Mouse (Mus musculus) liver, embryonic 16.5 days (tissue): ENCODE results near the gene Tcstv3. TPM values are rescaled to one million over a fixed set of nuclear protein-coding genes. Genes with fewer than 3 reads are reported as not detected.
"Not testable (repeated sequence)": the region's sequence is repeated elsewhere in the genome, so short reads cannot be mapped to it uniquely, and the experiment has no call there.

Source experiments
- ATAC-seq: fragments of 200-750 bp; cut with Nextera tagmentation; 2 replicates; pipeline ENCODE4 v1.8.0; 2017; ENCODE audit warnings: low read depth, mild to moderate bottlenecking, moderate number of reproducible peaks, moderate library complexity
- H3K27ac ChIP-seq: fragments of 300-500 bp; sonication (generic); 2 replicates; pipeline ENCODE4 v1.5.1; 2014; ENCODE audit warnings: mild to moderate bottlenecking, low read length
- H3K27me3 ChIP-seq: fragments of 300-500 bp; sonication (generic); 2 replicates; pipeline ENCODE4 v1.6.1; 2014; ENCODE audit warnings: low read depth, low read length, mixed read lengths; ENCODE audit not compliant: control insufficient read depth, insufficient read depth
- H3K36me3 ChIP-seq: fragments of 300-500 bp; sonication (generic); 2 replicates; pipeline ENCODE4 v1.6.1; 2014; ENCODE audit warnings: mild to moderate bottlenecking; ENCODE audit not compliant: control insufficient read depth, insufficient read depth
- H3K4me1 ChIP-seq: fragments of 300-500 bp; sonication (generic); 2 replicates; pipeline ENCODE4 v1.6.1; 2014; ENCODE audit warnings: low read depth, low read length, mixed read lengths; ENCODE audit not compliant: control insufficient read depth
- H3K4me2 ChIP-seq: fragments of 300-500 bp; sonication (generic); 2 replicates; pipeline ENCODE4 v1.6.1; 2014; ENCODE audit warnings: low read depth, low read length, mixed read lengths
- H3K4me3 ChIP-seq: fragments of 300-500 bp; sonication (generic); 2 replicates; pipeline ENCODE4 v1.5.1; 2014; ENCODE audit warnings: low read depth, mild to moderate bottlenecking, low read length
- H3K9ac ChIP-seq: fragments of 300-500 bp; sonication (generic); 2 replicates; pipeline ENCODE4 v1.6.1; 2014; ENCODE audit warnings: low read depth, low read length
- H3K9me3 ChIP-seq: fragments of 300-500 bp; sonication (generic); replicated peaks from 2 replicates; pipeline ENCODE4 v1.6.1; 2016; ENCODE audit warnings: low read length; ENCODE audit not compliant: control insufficient read depth
- WGBS: fragments of 180-500 bp; shearing (Covaris S2); extraction: QIAGEN DNeasy Blood & Tissue Kit; methylation state at CpG from one replicate; pipeline ENCODE4 v1.1.7; 2014; ENCODE audit not compliant: insufficient replicate concordance; 5-methylcytosine and 5-hydroxymethylcytosine counted together
- polyA plus RNA-seq: library from polyadenylated mRNA; unstranded; fragments of >200 nt; fragmentation: Nextera tagmentation; extraction: Ambion mirVana; gene quantifications from 2 replicates; pipeline ENCODE4 v1.2.1, GENCODE M21; 2015

Gene Tcstv3
- polyA plus RNA-seq = not detected in 2 replicates

DNA sequence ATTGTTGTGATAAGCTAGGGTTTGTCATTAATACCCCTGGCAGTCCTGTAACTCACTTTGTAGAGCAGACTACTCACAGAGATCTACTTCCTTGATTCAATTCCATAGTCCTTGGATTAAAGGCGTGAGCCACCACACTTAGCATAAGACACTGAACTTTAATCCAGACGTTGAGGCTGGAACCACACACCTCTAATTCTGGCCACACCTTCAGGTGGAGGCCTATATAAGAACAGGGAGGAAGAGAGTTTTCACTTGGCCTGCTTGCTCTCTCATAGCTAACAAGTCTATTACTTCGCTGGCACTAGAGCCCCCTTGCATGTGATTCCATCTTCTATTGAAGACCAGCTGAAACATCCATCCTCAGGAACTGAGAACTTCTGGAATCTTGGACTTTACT is at the start of gene Tcstv3:
Gene Tcstv3, plus strand, starts transcription at position 301 of the 400 bp plus-strand sequence.
- H3K27ac ChIP-seq, H3K36me3 ChIP-seq, H3K27me3 ChIP-seq, H3K9ac ChIP-seq, H3K4me3 ChIP-seq, H3K4me2 ChIP-seq, ATAC-seq, H3K4me1 ChIP-seq, H3K9me3 ChIP-seq: not testable (repeated sequence)
- 45% methylated on average over 3 of the region's 3 CpGs for WGBS

DNA sequence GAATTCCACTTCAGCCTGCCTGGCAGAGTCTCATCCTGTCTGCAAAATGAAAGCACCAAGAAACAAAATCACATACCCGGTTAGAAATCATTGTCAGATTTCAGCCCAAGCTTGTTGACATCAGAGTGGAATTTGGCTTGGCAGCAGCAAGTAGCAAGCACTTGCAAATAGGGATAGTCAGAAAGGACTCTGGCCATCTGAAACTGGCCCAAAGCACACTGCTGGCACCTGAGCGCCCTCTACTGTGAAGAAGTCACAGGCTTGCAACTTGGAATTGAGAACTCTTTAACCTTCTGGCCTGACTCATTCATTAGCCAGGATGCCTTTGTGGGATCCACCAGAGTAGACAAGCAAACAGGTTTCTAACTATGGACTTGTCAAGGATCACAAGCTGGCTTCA is 38.8 kb upstream of the Tcstv3 start:
- not testable (repeated sequence) for H3K27me3 ChIP-seq, H3K9me3 ChIP-seq, H3K9ac ChIP-seq, H3K4me2 ChIP-seq, H3K4me1 ChIP-seq, H3K4me3 ChIP-seq, ATAC-seq, H3K27ac ChIP-seq, H3K36me3 ChIP-seq
- WGBS = 21% methylated on average over 2 of the region's 2 CpGs

DNA sequence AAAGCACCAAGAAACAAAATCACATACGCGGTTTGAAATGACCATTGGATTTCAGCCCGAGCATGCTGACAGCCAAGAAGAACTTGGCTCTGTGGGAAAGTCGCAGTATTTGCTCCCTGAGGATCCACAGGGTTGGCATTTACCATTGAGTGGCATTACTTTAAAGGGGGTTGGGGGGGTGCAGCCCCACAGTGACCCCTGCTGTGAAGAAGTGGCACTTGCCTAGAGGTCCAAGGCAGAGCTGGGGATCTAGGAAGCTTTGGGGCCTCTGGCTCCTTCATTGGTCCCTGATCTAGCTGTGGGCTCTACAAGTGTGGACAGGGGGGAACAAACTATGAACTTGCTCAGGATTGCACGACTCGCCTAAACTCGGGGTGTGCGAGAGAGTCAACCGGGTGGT is 37.9 kb upstream of the Tcstv3 start:
- no peaks in the 10 kb centered on the region for H3K27me3 ChIP-seq
- H3K4me2 ChIP-seq = no peak overlapping the region
- no peaks in the 10 kb centered on the region for H3K36me3 ChIP-seq
- no peak for ATAC-seq
- H3K4me3 ChIP-seq = no peak overlapping the region
- 71% methylated on average over 9 of the region's 9 CpGs for WGBS
- H3K4me1 ChIP-seq = no peaks in the 10 kb centered on the region
- no peak overlapping the region for H3K9ac ChIP-seq
- no peaks in the 10 kb centered on the region for H3K9me3 ChIP-seq
- H3K27ac ChIP-seq = no peak overlapping the region

DNA sequence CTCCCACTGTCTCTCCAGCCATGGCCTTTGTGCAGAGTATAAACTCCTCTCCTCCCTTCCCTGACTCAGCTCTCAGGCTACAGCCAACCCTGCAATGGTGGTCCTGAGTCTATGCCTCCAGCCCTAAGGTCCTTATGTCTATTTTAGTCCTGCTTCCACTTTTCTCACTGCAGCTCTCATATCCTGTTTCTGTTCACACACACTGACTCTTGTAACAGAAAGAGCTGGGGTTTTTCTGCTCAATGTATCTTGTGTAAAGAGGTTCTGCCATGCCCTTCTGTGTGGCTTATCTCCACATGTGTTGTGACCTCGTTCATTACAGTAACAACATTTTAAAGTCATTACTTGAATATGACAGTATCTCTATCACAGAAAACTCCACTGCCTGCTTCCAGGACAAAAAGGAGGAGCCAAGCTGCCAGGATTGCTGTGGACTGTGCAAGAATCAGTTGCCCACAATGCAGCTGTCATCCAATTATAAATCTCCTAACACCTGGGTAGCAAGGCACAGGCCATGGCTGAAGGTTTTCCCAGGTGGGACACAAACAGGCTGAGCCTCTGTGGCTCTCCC is 17.3 kb upstream of the Tcstv3 start:
- H3K27me3 ChIP-seq = no peaks in the 10 kb centered on the region
- ATAC-seq = no peak
- no peaks in the 10 kb centered on the region for H3K4me1 ChIP-seq
- H3K36me3 ChIP-seq = no peaks in the 10 kb centered on the region
- WGBS = 21% methylated on average over 1 of the region's 1 CpGs
- no peaks in the 10 kb centered on the region for H3K9me3 ChIP-seq
- no peak overlapping the region for H3K9ac ChIP-seq
- H3K4me3 ChIP-seq = no peak overlapping the region
- H3K4me2 ChIP-seq = no peak overlapping the region
- H3K27ac ChIP-seq = no peak overlapping the region

DNA sequence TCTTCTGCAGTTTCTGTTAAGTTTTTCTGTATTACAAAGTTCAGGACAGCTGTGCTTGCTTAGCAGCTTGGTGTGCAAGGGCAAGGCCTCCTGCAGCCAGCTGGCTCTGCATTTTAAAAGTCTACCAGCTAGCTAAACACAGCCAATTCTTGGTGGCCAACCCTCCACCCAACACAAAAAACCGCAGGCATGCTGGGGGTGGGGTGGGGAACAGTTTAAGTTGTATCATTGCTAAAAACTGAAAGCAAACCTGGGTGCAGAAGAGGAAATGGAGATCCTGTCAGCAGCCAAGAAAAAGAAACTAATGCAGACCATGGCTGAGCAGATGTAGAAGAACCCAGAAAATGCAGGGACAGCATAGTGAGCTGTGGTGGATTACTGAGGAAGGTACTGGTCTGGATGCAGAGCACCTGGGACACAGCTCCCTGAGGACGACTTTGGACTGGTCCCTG is 16.7 kb upstream of the Tcstv3 start, which contains the start of gene BC147527:
Gene BC147527, plus strand, starts transcription at position 402 of the 452 bp plus-strand sequence.
- no peak within 1 kb of the TSS for H3K27ac ChIP-seq
- no peaks in the 10 kb centered on the region for H3K9me3 ChIP-seq
- WGBS = 15% methylated on average over 2 of the region's 2 CpGs

DNA sequence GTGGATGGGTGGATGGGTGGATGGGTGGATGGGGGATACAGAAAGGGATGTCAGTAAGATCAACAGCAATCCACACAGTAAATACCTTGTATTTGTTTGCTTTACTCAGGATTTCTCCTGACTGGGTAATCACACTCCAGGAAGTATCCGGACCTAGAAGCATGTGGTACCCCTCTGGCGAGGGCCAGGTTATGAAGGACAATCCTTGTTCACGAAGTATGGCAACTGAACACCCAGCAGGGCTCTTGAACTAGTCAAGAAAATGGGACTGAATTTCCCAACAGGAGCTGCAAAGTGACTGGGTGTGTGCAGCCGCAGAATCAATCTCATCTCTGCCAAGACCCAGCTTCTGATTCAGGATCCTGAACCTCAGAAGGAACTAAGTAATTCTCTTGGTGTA is 15.8 kb upstream of the Tcstv3 start:
- no peak overlapping the region for H3K4me2 ChIP-seq
- no peaks in the 10 kb centered on the region for H3K9me3 ChIP-seq
- no peaks in the 10 kb centered on the region for H3K4me1 ChIP-seq
- ATAC-seq = no peak
- H3K27ac ChIP-seq = no peak overlapping the region
- H3K9ac ChIP-seq = no peak overlapping the region
- H3K27me3 ChIP-seq = no peaks in the 10 kb centered on the region
- H3K4me3 ChIP-seq = no peak overlapping the region
- no peaks in the 10 kb centered on the region for H3K36me3 ChIP-seq
- WGBS = 62% methylated on average over 4 of the region's 4 CpGs

More for the DNA sequence above, 16.7 kb upstream of the Tcstv3 start, which contains the start of gene BC147527:
- Histone ChIP-seq H3K27me3 (no peaks in the 10 kb centered on the region), H3K4me3 (no peak within 1 kb of the TSS), H3K4me2 (no peak within 1 kb of the TSS), H3K4me1 (no peaks in the 10 kb centered on the region), H3K36me3 (no peaks in the 10 kb centered on the region), H3K9ac (no peak within 1 kb of the TSS)
- no peak for ATAC-seq

DNA sequence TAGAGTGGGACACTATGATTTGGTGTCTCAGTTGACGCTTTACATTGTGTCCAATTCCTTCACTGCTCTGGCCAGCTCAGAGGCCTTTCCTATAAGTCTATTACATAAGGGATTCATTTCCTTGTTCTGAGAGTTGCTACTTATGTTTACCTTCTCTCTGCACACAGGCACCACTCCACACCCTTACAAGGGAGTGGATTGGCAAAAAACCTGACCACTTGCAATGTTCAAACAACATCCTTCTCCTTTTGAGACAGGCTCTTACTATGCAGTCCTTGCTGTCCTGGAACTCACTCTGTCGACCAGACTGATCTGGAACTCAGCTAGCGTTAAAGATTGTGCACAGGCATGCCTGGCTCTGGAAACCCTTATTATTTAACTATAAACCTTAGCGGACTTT is 5.9 kb upstream of the Tcstv3 start:
- H3K27ac ChIP-seq = no peak overlapping the region
- ATAC-seq = no peak
- H3K9ac ChIP-seq = no peak overlapping the region
- H3K36me3 ChIP-seq = no peaks in the 10 kb centered on the region
- H3K4me2 ChIP-seq = no peak overlapping the region
- 60% methylated on average over 4 of the region's 4 CpGs for WGBS
- no peaks in the 10 kb centered on the region for H3K27me3 ChIP-seq
- no peak overlapping the region for H3K4me3 ChIP-seq
- no peaks in the 10 kb centered on the region for H3K4me1 ChIP-seq
- no peaks in the 10 kb centered on the region for H3K9me3 ChIP-seq

DNA sequence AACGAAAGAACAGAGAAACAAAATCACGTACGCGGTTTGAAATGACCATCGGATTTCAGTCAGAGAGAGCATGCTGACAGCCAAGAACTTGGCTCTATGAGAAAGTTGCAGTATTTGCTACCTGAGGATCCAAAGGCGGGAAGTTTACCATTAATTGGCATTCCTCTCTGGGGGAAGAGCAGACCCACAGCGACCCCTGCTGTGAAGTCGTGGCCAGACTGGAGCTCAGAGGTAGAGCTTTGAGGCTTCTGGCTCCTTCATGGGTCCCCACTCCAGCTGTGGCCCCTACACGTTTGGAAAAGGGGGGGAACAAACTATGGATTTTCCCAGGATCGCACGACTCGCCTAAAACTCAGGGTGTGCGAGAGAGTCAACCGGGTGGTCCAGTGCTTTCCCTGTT is 3.1 kb upstream of the Tcstv3 start:
- 32% methylated on average over 14 of the region's 14 CpGs for WGBS

DNA sequence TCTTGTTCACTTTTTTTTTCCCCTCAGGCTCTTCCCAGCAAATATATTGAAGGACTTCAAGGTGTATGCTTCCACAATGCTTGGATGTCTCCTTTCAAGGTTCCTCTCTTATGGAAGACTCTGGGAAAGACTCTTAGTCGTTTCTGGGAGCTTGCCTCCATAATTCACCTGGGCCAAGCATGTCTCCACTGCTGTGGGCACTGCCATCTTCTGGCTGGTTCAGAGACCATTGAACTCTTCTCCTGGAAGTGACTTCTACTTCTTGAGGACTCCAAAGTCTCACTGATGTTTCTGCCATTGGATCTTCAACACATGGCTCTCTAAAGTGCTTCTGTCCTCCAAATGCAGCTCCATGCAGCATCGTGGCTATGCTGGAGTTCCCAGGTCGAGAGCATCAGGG is 3.5 kb downstream of the Tcstv3 start:
- Histone ChIP-seq H3K4me3 (no peak overlapping the region), H3K9ac (no peak overlapping the region), H3K4me1 (no peaks in the 10 kb centered on the region), H3K27ac (no peak overlapping the region), H3K9me3 (no peaks in the 10 kb centered on the region), H3K4me2 (no peak overlapping the region), H3K27me3 (no peaks in the 10 kb centered on the region), H3K36me3 (no peaks in the 10 kb centered on the region)
- WGBS = 39% methylated on average over 3 of the region's 3 CpGs
- ATAC-seq = no peak

More for the DNA sequence above, 3.1 kb upstream of the Tcstv3 start:
- Histone ChIP-seq H3K27ac (no peak overlapping the region), H3K4me2 (no peak overlapping the region), H3K9me3 (no peaks in the 10 kb centered on the region), H3K36me3 (no peaks in the 10 kb centered on the region), H3K4me3 (no peak overlapping the region), H3K4me1 (no peaks in the 10 kb centered on the region), H3K9ac (no peak overlapping the region), H3K27me3 (no peaks in the 10 kb centered on the region)
- ATAC-seq = no peak
